Mouse (Mus musculus): ENCODE data around the gene Adal. TPM values are rescaled to one million over a fixed set of nuclear protein-coding genes. Genes with fewer than 3 reads are reported as not detected.

The Adal gene
- polyA plus RNA-seq, 1 experiment: 1.3 TPM

DNA sequence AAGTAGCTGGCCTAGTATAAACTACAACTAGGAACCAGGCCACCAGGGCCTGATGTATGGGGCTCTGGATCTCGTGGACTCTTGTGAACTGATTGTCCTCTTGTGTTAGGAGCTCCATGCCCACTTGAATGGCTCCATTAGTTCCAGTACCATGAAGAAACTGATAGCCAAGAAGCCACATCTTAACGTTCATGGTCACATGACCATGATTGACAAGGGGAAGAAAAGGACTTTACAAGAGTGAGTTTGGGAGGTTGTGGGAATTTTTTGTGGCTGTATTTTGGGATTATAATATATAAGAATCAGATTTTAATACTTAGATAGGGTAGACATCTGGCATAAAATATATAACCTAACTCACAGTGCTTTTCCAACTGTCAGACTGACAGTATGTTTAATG is 2.2 kb downstream of the Adal start:
- peaks cover 15% of the 10 kb centered on the region for H3K36me3 ChIP-seq (ENCODE audit: control insufficient read depth, insufficient read depth, low read length)
- H3K27me3 ChIP-seq (ENCODE audit: control insufficient read depth, insufficient read depth, low read length): no peaks in the 10 kb centered on the region
- peaks cover 10% of the 10 kb centered on the region; the same call in 1 of the 2 replicates for H3K4me1 ChIP-seq (ENCODE audit: control insufficient read depth, insufficient read depth, insufficient read length, low read length)
- TF ChIP-seq CTCF (IDR thresholded peaks at IDR 0.05; ENCODE audit: extremely low read depth, insufficient read length, insufficient replicate concordance, low read depth, low read length): no peak
- H3K27ac ChIP-seq (ENCODE audit: insufficient read depth, low read depth, low read length): no peak overlapping the region
- WGBS: 69% methylated on average over 2 of the region's 2 CpGs
- no peak overlapping the region for H3K4me3 ChIP-seq (ENCODE audit: low read depth, low read length)

DNA sequence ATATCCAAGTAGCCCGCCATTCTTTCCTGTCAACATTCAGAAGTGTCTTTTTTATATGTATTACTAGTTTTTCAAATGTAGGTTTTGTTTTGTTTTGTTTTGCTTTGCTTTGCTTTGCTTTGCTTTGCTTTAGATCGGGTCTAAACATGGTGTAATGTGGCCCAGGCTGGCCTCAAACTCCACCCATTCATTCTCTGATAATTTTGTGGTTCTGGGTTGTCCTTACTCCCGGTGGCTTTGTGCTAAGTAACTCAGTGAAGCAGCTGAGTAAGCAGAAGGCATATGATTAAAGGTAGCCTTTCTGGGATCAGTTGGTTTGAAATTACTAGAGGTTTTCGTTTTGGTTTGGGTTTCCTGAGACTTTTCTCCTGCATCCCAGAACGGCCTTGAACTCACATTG is 9.5 kb downstream of the Adal start:
- TF ChIP-seq POLR2A (IDR thresholded peaks at IDR 0.05; ENCODE audit: low read depth, low read length): no peak
- TF ChIP-seq CTCF (IDR thresholded peaks at IDR 0.05; ENCODE audit: extremely low read depth, insufficient read length, insufficient replicate concordance, low read depth, low read length): no peak
- 75% methylated on average over 5 of the region's 5 CpGs for WGBS
- Histone ChIP-seq H3K27me3 (ENCODE audit: control insufficient read depth, insufficient read depth, low read length) (no peaks in the 10 kb centered on the region), H3K4me1 (ENCODE audit: control insufficient read depth, insufficient read depth, insufficient read length, low read length) (no peaks in the 10 kb centered on the region), H3K36me3 (ENCODE audit: control insufficient read depth, insufficient read depth, low read length) (peaks cover 33% of the 10 kb centered on the region), H3K27ac (ENCODE audit: insufficient read depth, low read depth, low read length) (no peak overlapping the region), H3K4me3 (ENCODE audit: low read depth, low read length) (no peak overlapping the region)

DNA sequence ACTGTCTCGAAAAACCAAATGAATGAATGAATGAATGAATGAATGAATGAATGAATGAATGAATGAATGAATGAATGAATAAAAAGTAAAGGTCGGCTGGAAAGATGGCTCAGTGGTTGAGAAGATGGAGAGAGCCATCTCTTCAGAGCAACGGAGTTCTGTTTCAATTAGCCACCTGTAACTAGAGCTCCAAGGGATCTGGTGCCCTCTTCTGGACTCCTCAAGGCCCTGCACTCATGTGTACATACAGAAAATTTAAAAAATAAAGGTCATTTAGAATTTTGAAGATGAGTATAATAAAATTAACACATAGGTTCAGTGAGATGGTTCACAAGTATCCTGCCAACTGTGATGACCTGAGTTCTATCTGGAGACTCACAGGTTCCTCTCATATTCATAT is 12.9 kb downstream of the Adal start:
- Histone ChIP-seq H3K27me3 (ENCODE audit: control insufficient read depth, insufficient read depth, low read length) (no peaks in the 10 kb centered on the region), H3K4me1 (ENCODE audit: control insufficient read depth, insufficient read depth, insufficient read length, low read length) (no peaks in the 10 kb centered on the region), H3K4me3 (ENCODE audit: low read depth, low read length) (no peak overlapping the region), H3K36me3 (ENCODE audit: control insufficient read depth, insufficient read depth, low read length) (peaks cover 27% of the 10 kb centered on the region), H3K27ac (ENCODE audit: insufficient read depth, low read depth, low read length) (no peak overlapping the region)
- 93% methylated on average over 3 of the region's 3 CpGs for WGBS
- no peak for TF ChIP-seq CTCF (IDR thresholded peaks at IDR 0.05; ENCODE audit: extremely low read depth, insufficient read length, insufficient replicate concordance, low read depth, low read length)

DNA sequence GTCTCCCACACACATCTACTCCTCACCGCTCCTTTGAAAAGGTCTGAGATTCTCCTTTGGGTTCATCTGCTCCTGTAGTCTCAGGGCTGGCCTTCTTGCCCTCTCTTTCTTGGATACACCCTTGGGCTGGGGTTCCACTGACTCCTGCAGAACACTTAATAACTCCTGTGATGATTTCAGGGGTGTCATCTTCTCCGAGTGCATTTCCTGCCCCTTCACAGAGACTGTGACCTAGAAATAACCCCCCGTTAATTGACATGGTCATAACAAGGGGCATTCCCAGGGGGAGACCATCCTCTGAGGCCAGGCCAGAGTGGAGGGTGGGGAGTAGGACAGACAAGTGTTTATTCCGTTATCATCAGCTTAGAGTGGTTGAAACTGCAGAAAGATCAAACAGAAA is 28.9 kb downstream of the Adal start:
- Histone ChIP-seq H3K27ac (ENCODE audit: insufficient read depth, low read depth, low read length) (no peak overlapping the region), H3K4me3 (ENCODE audit: low read depth, low read length) (peak overlapping the region; percentile 19), H3K27me3 (ENCODE audit: control insufficient read depth, insufficient read depth, low read length) (no peaks in the 10 kb centered on the region), H3K4me1 (ENCODE audit: control insufficient read depth, insufficient read depth, insufficient read length, low read length) (peaks cover 10% of the 10 kb centered on the region; the same call in 1 of the 2 replicates), H3K36me3 (ENCODE audit: control insufficient read depth, insufficient read depth, low read length) (peaks cover 14% of the 10 kb centered on the region)
- WGBS: 33% methylated on average over 4 of the region's 4 CpGs
- no peak for TF ChIP-seq CTCF (IDR thresholded peaks at IDR 0.05; ENCODE audit: extremely low read depth, insufficient read length, insufficient replicate concordance, low read depth, low read length)
- TF ChIP-seq POLR2A (IDR thresholded peaks at IDR 0.05; ENCODE audit: low read depth, low read length): no peak

DNA sequence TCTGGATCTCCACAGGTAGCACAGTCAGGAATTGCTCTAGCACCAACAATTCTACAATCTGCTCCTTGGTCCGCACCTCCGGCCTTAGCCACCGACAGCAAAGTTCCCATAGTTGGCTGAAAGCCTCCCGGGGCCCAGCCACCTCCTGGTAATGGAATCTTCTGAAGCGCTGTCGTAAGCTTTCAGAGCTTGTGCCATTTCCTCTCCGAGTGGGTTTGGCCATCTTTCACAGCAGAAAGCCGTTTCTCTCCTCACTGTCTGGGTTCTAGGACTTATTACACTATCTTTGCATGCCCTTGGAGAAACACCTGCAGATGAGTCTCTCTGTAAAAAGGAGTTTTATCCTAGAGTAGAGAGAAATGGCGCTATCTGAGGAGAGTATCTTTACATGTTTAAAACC is 29.7 kb downstream of the Adal start:
- H3K27ac ChIP-seq (ENCODE audit: insufficient read depth, low read depth, low read length): 0 out of 2 replicates have a peak overlapping the region, but pooled peaks have one; percentile 77
- peak overlapping the region; percentile 78 for H3K4me3 ChIP-seq (ENCODE audit: low read depth, low read length)
- no peaks in the 10 kb centered on the region for H3K27me3 ChIP-seq (ENCODE audit: control insufficient read depth, insufficient read depth, low read length)
- peaks cover 16% of the 10 kb centered on the region for H3K36me3 ChIP-seq (ENCODE audit: control insufficient read depth, insufficient read depth, low read length)
- peaks cover 10% of the 10 kb centered on the region; the same call in 1 of the 2 replicates for H3K4me1 ChIP-seq (ENCODE audit: control insufficient read depth, insufficient read depth, insufficient read length, low read length)
- TF ChIP-seq POLR2A (IDR thresholded peaks at IDR 0.05; ENCODE audit: low read depth, low read length): no peak
- WGBS: under 1% methylated on average over 9 of the region's 9 CpGs

DNA sequence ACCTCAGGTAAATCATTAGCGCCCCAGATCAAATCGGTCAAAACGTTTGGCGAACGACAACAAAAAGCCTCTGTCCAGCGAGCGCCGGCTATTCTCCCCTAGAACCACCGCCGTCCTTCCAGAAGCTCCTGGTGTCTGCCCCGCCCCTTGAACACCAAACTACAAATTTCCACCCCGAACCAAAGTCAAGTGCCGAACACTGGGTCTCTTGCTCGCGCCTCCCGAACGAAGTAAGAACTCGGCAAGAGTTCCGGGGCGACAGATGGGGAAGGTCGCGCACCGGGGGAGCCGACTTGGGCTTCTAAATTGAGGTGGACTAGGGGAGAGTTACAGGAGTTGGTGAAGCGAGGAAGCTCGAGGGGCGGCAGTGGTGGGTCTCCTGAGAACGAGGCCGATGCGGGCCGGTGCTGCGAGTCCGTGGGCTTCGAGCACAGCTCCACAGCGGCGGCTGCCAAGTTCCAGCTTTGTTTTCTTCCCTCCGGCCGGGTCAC is 30.3 kb downstream of the Adal start, which contains the start of gene Tubgcp4:
Gene Tubgcp4 (plus strand): TSS at position 174 of the 491 bp plus-strand sequence.
- Histone ChIP-seq H3K4me1 (ENCODE audit: control insufficient read depth, insufficient read depth, insufficient read length, low read length) (peaks cover 10% of the 10 kb centered on the region; the same call in 1 of the 2 replicates), H3K27ac (ENCODE audit: insufficient read depth, low read depth, low read length) (peak within 1 kb of the TSS; percentile 77), H3K27me3 (ENCODE audit: control insufficient read depth, insufficient read depth, low read length) (no peaks in the 10 kb centered on the region), H3K36me3 (ENCODE audit: control insufficient read depth, insufficient read depth, low read length) (peaks cover 17% of the 10 kb centered on the region), H3K4me3 (ENCODE audit: low read depth, low read length) (peak within 1 kb of the TSS; percentile 78)
- under 1% methylated on average over 38 of the region's 38 CpGs for WGBS
- no peak for TF ChIP-seq CTCF (IDR thresholded peaks at IDR 0.05; ENCODE audit: extremely low read depth, insufficient read length, insufficient replicate concordance, low read depth, low read length)
- TF ChIP-seq POLR2A (IDR thresholded peaks at IDR 0.05; ENCODE audit: low read depth, low read length): no peak

- Histone ChIP-seq H3K27me3 (ENCODE audit: control insufficient read depth, insufficient read depth, low read length) (no peaks in the 10 kb centered on the region), H3K27ac (ENCODE audit: insufficient read depth, low read depth, low read length) (peak within 1 kb of the TSS; percentile 77), H3K4me1 (ENCODE audit: control insufficient read depth, insufficient read depth, insufficient read length, low read length) (peaks cover 10% of the 10 kb centered on the region; the same call in 1 of the 2 replicates), H3K4me3 (ENCODE audit: low read depth, low read length) (peak within 1 kb of the TSS; percentile 78), H3K36me3 (ENCODE audit: control insufficient read depth, insufficient read depth, low read length) (peaks cover 17% of the 10 kb centered on the region)
- TF ChIP-seq CTCF (IDR thresholded peaks at IDR 0.05; ENCODE audit: extremely low read depth, insufficient read length, insufficient replicate concordance, low read depth, low read length): no peak
- TF ChIP-seq POLR2A (IDR thresholded peaks at IDR 0.05; ENCODE audit: low read depth, low read length): peak; percentile 95
- 1% methylated on average over 66 of the region's 66 CpGs for WGBS
Observed at GRCm38 (mm10) chr2:121170980-121171742, 30.9 kb downstream of the Adal start, which contains the start of gene Zscan29. TSS of gene Zscan29 (minus strand) at chr2:121171125.
